Mouse (Mus musculus): ENCODE measurements around the gene Arhgap33.

The Arhgap33 gene

DNA sequence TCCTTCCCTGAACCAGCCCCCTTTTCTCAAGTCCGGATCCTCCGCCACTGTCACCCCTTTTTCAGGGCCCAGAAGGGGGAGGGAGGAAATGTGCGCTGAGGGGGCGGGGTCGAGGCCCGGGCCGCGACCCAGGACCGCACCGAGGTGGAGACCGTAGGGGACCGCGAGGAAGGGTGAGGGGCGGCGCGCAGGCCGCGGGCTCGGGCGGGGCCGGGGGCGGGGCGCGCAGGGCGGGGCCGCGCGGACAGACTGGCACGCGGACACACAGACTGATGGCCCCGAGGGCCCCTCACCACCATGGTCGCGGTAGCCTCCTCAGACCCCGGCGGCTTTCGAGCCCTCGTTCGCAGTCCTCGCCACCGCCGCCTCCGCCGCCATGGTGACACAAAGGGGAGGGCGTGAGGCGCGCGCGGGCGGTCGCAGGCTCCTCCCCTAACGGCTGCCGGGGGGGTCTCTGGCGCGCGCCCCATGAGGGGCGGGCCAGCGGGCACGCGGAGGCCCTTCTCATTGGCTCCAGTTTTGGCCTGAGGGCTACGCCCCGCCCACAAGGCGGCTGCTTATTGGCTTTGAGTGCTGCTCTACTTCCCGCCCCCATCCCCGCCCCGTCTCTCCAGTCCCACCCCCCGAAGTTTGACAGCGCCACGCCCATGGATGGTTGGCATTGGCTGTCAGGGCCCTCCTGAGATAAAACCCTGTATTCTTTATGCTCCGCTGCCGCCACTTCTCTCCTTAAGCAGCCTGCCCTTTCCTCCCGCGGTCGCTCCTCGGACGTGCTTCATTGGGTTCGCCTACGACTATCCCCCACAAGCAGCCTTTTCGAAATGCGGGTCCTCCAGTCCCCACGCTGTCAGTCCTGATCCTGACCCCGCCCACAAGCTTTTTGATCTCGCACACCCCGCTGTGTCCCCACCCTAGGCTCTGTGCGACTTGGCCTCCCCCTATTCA is at the start of gene Arhgap33:
Gene Arhgap33 (minus strand): TSS at position 428 of the 945 bp plus-strand sequence.
- in situ Hi-C loops (cut with MboI, MseI), result no loop called here

DNA sequence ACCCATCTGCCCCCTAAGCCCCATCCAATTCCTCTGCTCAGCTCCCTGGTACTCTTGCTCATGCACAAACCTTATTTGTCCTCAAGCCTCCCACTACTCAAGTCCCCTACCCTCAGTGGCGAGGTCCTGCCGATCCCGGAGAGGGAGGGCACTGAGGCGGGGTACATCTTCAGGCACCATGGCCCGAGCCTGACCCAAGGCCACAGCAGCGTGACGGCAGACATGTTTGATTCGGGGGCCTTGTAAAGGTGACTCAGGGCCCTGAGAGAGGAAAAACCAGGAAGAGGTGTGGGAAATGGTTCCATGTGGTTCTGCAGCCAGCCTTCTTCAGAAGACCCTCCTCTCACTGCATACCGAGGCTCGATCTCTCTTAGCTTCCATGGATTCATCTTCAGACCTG is 49.5 kb upstream of the Arhgap33 start:
- in situ Hi-C loops (cut with MboI, MseI), result no loop called here

- in situ Hi-C loops (cut with MboI, MseI), result no loop called here
These were observed 46.7 kb upstream of the Arhgap33 start for GRCm38 (mm10) chr7:30581547-30581946.

DNA sequence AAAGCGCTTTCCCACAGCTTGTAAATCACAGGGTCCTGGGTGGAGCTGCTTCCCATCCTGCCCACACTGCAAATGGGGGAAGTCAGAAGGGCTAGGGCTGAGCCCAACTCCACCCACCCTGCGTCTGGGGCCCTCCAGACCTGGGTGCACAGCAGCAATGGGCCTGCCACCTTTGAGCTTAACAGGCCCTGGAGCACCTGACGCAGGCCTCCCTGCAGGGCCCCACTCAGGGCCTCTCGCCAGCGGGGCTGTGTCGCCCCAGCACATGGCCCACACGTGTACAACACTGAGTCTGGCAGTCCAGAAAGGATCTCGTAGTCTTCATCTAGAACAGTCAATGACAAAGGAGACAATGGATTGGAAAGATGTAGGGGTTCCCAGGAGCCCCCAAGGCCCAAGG is 45.1 kb upstream of the Arhgap33 start:
- in situ Hi-C loops (cut with MboI, MseI), result no loop called here

DNA sequence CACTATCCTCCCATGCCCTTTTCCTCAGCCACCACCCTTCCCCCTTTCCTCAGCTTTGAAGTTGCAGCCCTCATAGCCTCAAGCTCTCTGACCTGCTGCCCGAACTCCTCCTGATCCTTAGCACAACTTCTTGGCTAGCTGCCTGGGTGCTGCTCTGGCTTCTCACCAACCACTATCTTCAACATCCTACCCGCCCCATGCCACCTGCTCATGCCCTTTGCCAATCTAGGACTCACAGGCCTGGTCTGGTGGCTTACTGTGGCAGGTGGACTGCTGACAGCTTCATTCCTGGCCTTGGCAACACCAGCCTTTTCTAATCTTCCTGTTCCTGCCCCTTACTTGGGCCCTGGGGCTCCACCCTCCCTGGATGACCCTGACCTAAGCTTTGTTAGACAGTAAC is 38.1 kb upstream of the Arhgap33 start:
- in situ Hi-C loops (cut with MboI, MseI), result no loop called here

DNA sequence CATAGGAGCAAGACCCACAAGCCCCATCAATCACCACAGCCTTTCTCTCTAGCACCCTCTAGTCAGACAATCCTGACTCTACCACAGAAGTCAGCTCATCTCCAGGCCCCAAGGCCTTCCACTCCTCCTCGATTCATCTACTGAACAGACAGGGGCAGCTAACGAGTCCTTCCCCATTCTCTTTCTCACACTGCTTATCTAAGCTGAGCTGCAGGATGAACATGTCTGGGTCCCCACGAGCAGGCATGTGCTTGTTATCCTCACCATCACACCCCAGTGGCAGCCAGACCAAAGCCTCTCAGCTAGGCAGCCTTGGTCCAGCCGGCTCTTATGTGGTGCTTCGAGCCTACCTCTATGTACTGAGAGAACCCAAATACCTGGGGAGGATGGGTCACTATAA is 37.5 kb upstream of the Arhgap33 start:
- in situ Hi-C loops (cut with MboI, MseI), result no loop called here

GRCm38 (mm10) chr7:30567555-30567954 is 32.7 kb upstream of the Arhgap33 start:
- in situ Hi-C loops (cut with MboI, MseI), result no loop called here

- in situ Hi-C loops (cut with MboI, MseI), result no loop called here
These were observed 31.2 kb upstream of the Arhgap33 start for GRCm38 (mm10) chr7:30566033-30566432.

- in situ Hi-C loops (cut with MboI, MseI), result no loop called here
These were observed 30.2 kb upstream of the Arhgap33 start, which contains the start of gene Igflr1 for GRCm38 (mm10) chr7:30564970-30565571. Igflr1 (plus strand) TSS chr7:30565427.

DNA sequence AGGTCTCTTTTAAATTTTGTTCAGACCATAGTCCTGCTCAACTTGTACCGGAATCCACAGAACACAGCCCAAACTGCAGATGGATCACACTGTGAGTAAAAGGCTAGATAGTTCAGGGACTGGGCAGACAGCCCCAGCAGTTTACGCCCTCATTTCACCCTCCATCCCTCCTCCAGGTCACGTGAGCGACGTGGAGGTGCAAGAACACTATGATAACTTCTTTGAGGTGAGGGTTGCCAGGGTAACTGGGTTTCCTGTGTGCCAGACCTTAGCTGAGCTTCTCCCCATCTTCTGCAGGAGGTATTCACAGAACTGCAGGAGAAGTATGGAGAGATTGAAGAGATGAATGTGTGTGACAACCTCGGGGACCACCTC is 29.0 kb upstream of the Arhgap33 start:
- in situ Hi-C loops (cut with MboI, MseI), result no loop called here

DNA sequence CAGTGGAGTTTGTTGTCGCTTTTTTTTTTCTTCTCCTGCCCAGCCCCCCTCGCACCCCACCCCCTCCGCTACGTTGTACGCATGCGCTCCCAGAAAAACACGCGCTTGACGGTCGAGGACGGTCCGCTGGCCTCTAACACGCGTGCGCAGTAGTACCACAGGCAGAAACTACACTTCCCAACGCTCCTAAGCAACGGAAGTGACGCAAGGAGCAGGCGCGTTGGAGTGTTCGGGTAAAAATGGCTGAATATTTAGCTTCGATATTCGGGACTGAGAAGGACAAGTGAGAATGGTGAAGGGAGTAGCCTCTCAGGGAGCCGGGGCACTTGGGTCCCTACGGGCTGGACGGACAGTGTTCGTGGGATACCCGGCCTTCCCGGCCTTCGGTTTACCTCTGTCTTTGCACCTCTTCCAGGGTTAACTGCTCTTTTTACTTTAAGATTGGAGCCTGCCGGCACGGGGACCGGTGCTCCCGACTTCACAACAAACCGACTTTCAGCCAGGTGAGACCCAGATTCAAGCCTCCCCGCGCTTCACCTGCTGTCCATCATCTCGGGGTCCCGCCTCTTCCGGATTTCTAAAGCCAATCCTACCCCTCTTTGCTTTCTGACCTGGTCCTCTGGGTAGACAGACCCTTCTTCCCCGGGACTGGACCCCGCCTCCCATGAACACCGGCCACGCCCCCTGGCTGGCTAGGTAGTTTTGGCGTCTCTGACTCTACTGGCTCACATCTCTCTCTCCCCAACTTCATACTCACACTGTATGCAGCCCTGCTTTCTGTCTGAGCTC is 28.5 kb upstream of the Arhgap33 start, which contains the start of the genes U2af1l4, Gm49396 and Psenen:
Gene U2af1l4 (plus strand): TSS at position 185 of the 789 bp plus-strand sequence.
Gene Gm49396 (plus strand): TSS at position 228 of the 789 bp plus-strand sequence.
Gene Psenen (minus strand): TSS at position 511 of the 789 bp plus-strand sequence.
- in situ Hi-C loops (cut with MboI, MseI), result no loop called here

GRCm38 (mm10) chr7:30562526-30563116 is 27.8 kb upstream of the Arhgap33 start:
- in situ Hi-C loops (cut with MboI, MseI), result no loop called here

DNA sequence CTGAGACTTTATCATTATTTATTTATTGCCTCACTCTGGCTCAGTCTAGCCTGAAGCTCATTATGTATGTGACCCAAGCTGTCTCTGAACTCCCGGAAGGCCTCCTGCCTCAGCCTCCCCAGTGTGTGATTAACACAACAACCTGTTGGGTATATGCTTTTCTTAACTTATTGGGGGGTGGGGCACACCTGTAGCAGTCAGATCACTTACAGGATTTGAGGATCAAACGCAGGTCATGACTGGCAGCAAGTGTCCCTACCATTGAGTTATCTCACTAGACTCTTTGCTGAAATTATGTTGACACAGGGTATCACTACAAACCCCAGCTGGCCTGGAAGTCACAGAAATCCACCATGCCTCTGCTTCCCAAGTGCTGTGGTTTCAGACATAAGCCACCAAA is 25.4 kb upstream of the Arhgap33 start:
- in situ Hi-C loops (cut with MboI, MseI), result no loop called here

- in situ Hi-C loops (cut with MboI, MseI), result no loop called here
These were observed 24.6 kb upstream of the Arhgap33 start, which contains the start of gene Lin37 for GRCm38 (mm10) chr7:30559443-30559954. Lin37 (minus strand) TSS chr7:30559838.

- in situ Hi-C loops (cut with MboI, MseI), result no loop called here
These were observed 24.0 kb upstream of the Arhgap33 start for GRCm38 (mm10) chr7:30558656-30559442.

- in situ Hi-C loops (cut with MboI, MseI), result no loop called here
These were observed 23.1 kb upstream of the Arhgap33 start for GRCm38 (mm10) chr7:30557901-30558514.

DNA sequence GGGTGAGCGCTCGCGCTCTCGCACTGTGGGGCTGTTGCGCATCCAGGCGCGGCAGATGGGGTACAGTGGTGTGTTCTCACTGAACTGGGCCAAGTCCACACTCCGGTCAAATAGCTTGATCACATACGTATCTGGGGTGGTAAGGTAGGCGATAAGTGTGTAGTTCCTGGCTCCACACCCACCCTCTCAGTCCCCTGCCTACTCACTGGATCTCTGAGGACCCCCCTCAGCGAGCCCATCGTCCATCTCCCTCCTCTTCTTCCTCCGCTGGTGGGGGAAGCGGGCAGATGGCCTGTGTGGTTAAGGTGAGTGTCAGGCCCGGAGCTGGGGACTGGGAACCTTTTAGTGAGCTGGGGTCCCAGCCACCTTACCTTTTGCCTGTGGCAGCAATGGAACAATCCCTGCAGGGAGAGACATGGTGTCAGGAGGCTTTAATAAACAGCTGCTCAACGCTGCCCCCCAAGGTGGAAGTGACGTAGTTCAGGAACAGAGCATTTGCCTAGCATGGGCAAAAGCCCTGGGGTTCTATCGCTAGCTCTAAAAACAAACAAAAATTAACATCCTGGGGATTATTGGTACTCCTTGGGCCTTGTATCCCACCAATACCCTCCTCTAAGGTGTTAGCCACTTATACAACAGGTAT is 22.2 kb upstream of the Arhgap33 start:
- in situ Hi-C loops (cut with MboI, MseI), result no loop called here

DNA sequence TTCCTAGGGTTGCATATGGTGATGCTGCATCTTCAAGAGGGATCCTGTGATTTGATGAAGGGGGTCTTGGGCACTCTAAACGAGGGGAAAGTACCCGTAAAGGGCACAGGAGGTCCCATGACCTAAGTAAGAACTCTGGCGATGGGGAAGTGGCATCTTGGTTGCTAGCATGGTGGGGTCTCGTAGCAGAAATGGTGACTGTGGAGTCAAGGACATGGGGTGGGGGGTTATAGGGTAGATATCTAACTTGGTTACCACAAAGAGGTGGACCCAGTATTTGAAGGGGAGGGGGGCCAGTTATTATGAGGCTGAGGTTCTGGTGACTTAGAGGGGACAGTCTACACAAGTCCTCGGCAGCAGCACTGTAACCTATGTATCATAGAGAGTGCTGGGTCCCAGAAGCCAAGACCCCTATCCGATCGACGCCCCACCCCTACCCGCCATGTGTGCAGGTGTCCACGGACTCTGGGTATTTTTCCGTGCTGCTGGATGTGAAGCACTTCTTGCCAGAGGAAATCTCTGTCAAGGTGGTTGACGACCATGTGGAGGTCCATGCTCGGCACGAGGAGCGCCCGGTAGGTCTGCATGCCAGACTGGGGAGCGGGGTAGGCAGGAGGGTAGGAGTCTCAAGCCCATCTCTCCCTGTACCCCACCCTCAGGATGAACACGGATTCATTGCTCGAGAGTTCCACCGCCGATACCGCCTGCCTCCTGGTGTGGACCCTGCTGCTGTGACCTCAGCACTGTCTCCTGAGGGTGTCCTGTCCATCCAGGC is 19.1 kb upstream of the Arhgap33 start:
- in situ Hi-C loops (cut with MboI, MseI), result no loop called here
